Mouse (Mus musculus) MEL (cell line): ENCODE measurements at regions not wholly inside any gene's neighbourhood (a gene's known extent, or its start where the extent isn't known, plus 50 kb on each side); places are given as distances from the start of the nearest gene placed in this dataset.

ENCODE experiments used
- DNase-seq: peaks from one replicate; pipeline ENCODE4 v3.0.0; 2011; ENCODE audit warnings: low read depth, low spot score
- H3K27ac ChIP-seq: 2 replicates; pipeline ENCODE4 v1.5.1; 2012; ENCODE audit warnings: low read depth, mild to moderate bottlenecking, control low read depth, low read length, moderate library complexity; ENCODE audit not compliant: control insufficient read depth
- H3K27me3 ChIP-seq, 2 experiments: fragments of 150-350 bp in 1 of 2; sonication (generic) in 1 of 2; 2 replicates each; pipeline ENCODE4 v1.6.1; 2012; ENCODE audit warnings: low read length in 2 of 2, mild to moderate bottlenecking in 2 of 2, improper control_type of control experiment in 1 of 2, moderate library complexity in 1 of 2; ENCODE audit not compliant: insufficient read depth in 2 of 2, control insufficient read depth in 1 of 2
- H3K36me3 ChIP-seq, 2 experiments: 2 replicates each; pipeline ENCODE4 v1.6.1; 2012 to 2014; ENCODE audit warnings: low read length in 2 of 2, improper control_type of control experiment in 1 of 2, inconsistent platforms in 1 of 2, mild to moderate bottlenecking in 1 of 2; ENCODE audit not compliant: insufficient read depth in 2 of 2, control insufficient read depth in 1 of 2
- H3K4me1 ChIP-seq, 2 experiments: fragments of 150-350 bp in 1 of 2; sonication (generic) in 1 of 2; 2 replicates each; pipeline ENCODE4 v1.6.1; 2012; ENCODE audit warnings: low read length in 2 of 2, improper control_type of control experiment in 1 of 2, mild to moderate bottlenecking in 1 of 2; ENCODE audit not compliant: insufficient read depth in 2 of 2, control insufficient read depth in 1 of 2
- H3K4me3 ChIP-seq, 2 experiments: fragments of 150-350 bp in 1 of 2; sonication (generic) in 1 of 2; 2 replicates each; pipeline ENCODE4 v1.5.1; 2012; ENCODE audit warnings: low read depth in 2 of 2, low read length in 2 of 2, mild to moderate bottlenecking in 2 of 2, moderate library complexity in 2 of 2, control low read depth in 1 of 2, improper control_type of control experiment in 1 of 2; ENCODE audit not compliant: control insufficient read depth in 1 of 2, insufficient read depth in 1 of 2
- H3K79me2 ChIP-seq: 2 replicates; pipeline ENCODE4 v1.6.1; 2012; ENCODE audit warnings: mild to moderate bottlenecking, low read length, moderate library complexity; ENCODE audit not compliant: control insufficient read depth, poor library complexity, insufficient read depth
- H3K9ac ChIP-seq: 2 replicates; pipeline ENCODE4 v1.6.1; 2012; ENCODE audit warnings: low read depth, mild to moderate bottlenecking, control low read depth, low read length, moderate library complexity; ENCODE audit not compliant: control insufficient read depth, poor library complexity, severe bottlenecking
- H3K9me3 ChIP-seq: fragments of 150-350 bp; sonication (generic); replicated peaks from 2 replicates; pipeline ENCODE4 v1.6.1; 2012; ENCODE audit warnings: mild to moderate bottlenecking, low read length, improper control_type of control experiment, moderate library complexity; ENCODE audit not compliant: insufficient read depth
- CTCF ChIP-seq, 3 experiments: IDR thresholded peaks in 2 of 3; conservative IDR thresholded peaks in 1 of 3; 2 replicates each; pipeline ENCODE4 v1.5.1; 2011 to 2012; ENCODE audit warnings: low read length in 3 of 3, low read depth in 2 of 3, mild to moderate bottlenecking in 2 of 3, improper control_type of control experiment in 1 of 3, inconsistent platforms in 1 of 3, mixed read lengths in 1 of 3, moderate library complexity in 1 of 3; ENCODE audit not compliant: control insufficient read depth in 1 of 3, insufficient read depth in 1 of 3, poor library complexity in 1 of 3, severe bottlenecking in 1 of 3
- EP300 ChIP-seq, 2 experiments: IDR thresholded peaks; 2 replicates each; pipeline ENCODE4 v1.6.1; 2011; ENCODE audit warnings: improper control_type of control experiment in 2 of 2, low read length in 2 of 2, low read depth in 1 of 2, mild to moderate bottlenecking in 1 of 2
- HCFC1 ChIP-seq: IDR thresholded peaks from 2 replicates; pipeline ENCODE4 v1.6.1; 2012; ENCODE audit warnings: low read depth, mild to moderate bottlenecking, inconsistent platforms, low read length, improper control_type of control experiment, moderate library complexity
- MAFK ChIP-seq: IDR thresholded peaks from 2 replicates; pipeline ENCODE4 v1.6.1; 2011; ENCODE audit warnings: low read depth, mild to moderate bottlenecking, low read length, improper control_type of control experiment, borderline replicate concordance
- MAX ChIP-seq: IDR thresholded peaks from 2 replicates; pipeline ENCODE4 v1.6.1; 2011; ENCODE audit warnings: low read length, improper control_type of control experiment
- MYB ChIP-seq: IDR thresholded peaks from 2 replicates; pipeline ENCODE4 v1.6.1; 2011; ENCODE audit warnings: mild to moderate bottlenecking, low read depth, low read length, improper control_type of control experiment
- NELFE ChIP-seq: IDR thresholded peaks from 2 replicates; pipeline ENCODE4 v1.6.1; 2011; ENCODE audit warnings: low read depth, low read length, improper control_type of control experiment
- NRF1 ChIP-seq: IDR thresholded peaks from 2 replicates; pipeline ENCODE4 v1.6.1; 2014; ENCODE audit warnings: low read depth, mild to moderate bottlenecking, inconsistent platforms, low read length, improper control_type of control experiment, moderate library complexity; ENCODE audit not compliant: poor library complexity, insufficient read depth, severe bottlenecking
- POLR2A ChIP-seq, 2 experiments: IDR thresholded peaks; 2 replicates each; pipeline ENCODE4 v1.6.1; 2011 to 2012; ENCODE audit warnings: low read length in 2 of 2, mild to moderate bottlenecking in 2 of 2, control low read depth in 1 of 2, improper control_type of control experiment in 1 of 2, low read depth in 1 of 2, moderate library complexity in 1 of 2; ENCODE audit not compliant: control insufficient read depth in 1 of 2, insufficient read depth in 1 of 2, poor library complexity in 1 of 2
- SIN3A ChIP-seq: IDR thresholded peaks from 2 replicates; pipeline ENCODE4 v1.6.1; 2012; ENCODE audit warnings: low read length, improper control_type of control experiment, inconsistent platforms
- SMC3 ChIP-seq: IDR thresholded peaks from 2 replicates; pipeline ENCODE4 v1.6.1; 2011; ENCODE audit warnings: low read depth, low read length, improper control_type of control experiment
- TBP ChIP-seq: IDR thresholded peaks from 2 replicates; pipeline ENCODE4 v1.8.0; 2011; ENCODE audit warnings: low read depth, low read length, improper control_type of control experiment
- UBTF ChIP-seq: IDR thresholded peaks from 2 replicates; pipeline ENCODE4 v1.6.1; 2012; ENCODE audit warnings: low read depth, mild to moderate bottlenecking, inconsistent platforms, low read length, improper control_type of control experiment, moderate library complexity, borderline replicate concordance; ENCODE audit not compliant: insufficient read depth
- USF1 ChIP-seq: IDR thresholded peaks from 2 replicates; pipeline ENCODE4 v1.6.1; 2014; ENCODE audit warnings: low read depth, mild to moderate bottlenecking, inconsistent platforms, low read length, improper control_type of control experiment, moderate library complexity
- USF2 ChIP-seq, 2 experiments: IDR thresholded peaks; 2 replicates each; pipeline ENCODE4 v1.6.1; 2011 to 2012; ENCODE audit warnings: improper control_type of control experiment in 2 of 2, low read length in 2 of 2, borderline replicate concordance in 1 of 2, inconsistent platforms in 1 of 2, low read depth in 1 of 2, mild to moderate bottlenecking in 1 of 2; ENCODE audit not compliant: insufficient read depth in 1 of 2

DNA sequence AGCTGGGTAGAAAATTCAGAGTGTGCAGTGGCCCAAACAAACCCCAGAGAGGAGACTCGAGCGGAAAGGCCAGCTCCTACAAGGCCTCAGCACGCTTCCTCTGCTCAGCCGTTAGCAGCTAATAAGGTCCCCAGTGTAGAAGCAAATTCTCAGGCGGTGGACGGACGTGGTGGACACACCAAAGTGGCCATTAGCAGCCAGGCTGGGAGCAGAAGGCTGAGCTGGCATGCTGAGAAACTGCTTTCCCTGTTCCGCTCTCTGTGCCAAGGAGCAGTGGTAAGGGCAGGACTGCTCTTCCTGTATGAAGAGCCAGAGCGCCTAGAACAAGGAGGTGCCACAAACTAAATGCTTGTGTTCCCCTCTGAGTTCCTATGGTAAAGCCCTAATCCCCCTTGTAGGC is 282.1 kb upstream of the Id2 start:
- H3K27me3 ChIP-seq: no peaks in the 10 kb centered on the region
- H3K9ac ChIP-seq: no peak overlapping the region
- H3K4me1 ChIP-seq: no peaks in the 10 kb centered on the region
- no peaks in the 10 kb centered on the region for H3K36me3 ChIP-seq
- no peak for DNase-seq
- no peak overlapping the region for H3K27ac ChIP-seq
- H3K4me3 ChIP-seq: no peak overlapping the region
- TF ChIP-seq TBP: no peak
- no peaks in the 10 kb centered on the region for H3K79me2 ChIP-seq
- H3K9me3 ChIP-seq: no peaks in the 10 kb centered on the region

DNA sequence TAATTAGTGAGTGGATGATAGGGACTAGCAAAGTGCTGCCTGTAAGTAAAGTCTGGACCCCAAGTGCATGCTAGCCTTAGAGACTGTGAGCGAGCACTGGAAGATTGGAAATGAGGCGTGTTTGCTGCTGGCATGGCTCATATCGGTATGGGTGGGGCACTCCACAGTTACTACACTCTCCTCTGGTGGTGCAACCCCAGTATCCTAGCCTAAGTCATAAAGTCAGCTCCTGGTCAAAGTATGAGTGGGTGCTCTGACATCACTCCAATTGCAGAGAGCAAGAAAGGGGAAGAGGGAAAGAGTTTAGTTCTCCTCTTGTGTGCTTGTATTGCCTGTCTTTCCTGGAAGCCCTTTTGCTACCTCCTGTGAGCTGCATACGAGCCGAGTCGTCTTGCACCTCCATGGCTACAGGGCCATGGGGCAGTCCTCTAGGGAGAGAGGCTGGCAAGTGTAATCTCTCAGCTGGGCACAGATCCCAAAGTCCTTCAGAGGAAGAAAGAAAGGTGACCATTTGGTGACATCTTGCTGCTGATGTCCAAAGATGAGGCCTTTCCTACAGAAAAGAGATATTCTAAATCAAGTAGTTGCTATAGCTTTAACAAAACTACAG is 281.2 kb upstream of the Id2 start:
- no peak overlapping the region for H3K4me3 ChIP-seq
- no peaks in the 10 kb centered on the region for H3K27me3 ChIP-seq
- H3K4me1 ChIP-seq: no peaks in the 10 kb centered on the region
- H3K9ac ChIP-seq: no peak overlapping the region
- H3K79me2 ChIP-seq: no peaks in the 10 kb centered on the region
- H3K36me3 ChIP-seq: no peaks in the 10 kb centered on the region
- no peak for DNase-seq
- H3K27ac ChIP-seq: no peak overlapping the region
- H3K9me3 ChIP-seq: no peaks in the 10 kb centered on the region
- TF ChIP-seq MAFK (no peak), CTCF (IDR thresholded peaks at IDR 0.05 in 2 of 3, conservative IDR thresholded peaks at IDR 0.05 in 1 of 3; ENCODE audit: control insufficient read depth in 1 of 3, insufficient read depth in 1 of 3, low read depth in 2 of 3, low read length in 3 of 3, poor library complexity in 1 of 3, severe bottlenecking in 1 of 3) (no peak), NELFE (no peak), SMC3 (no peak), UBTF (no peak), USF2 (IDR thresholded peaks at IDR 0.05; ENCODE audit: borderline replicate concordance in 1 of 2, insufficient read depth in 1 of 2, low read depth in 1 of 2, low read length in 2 of 2) (no peak), SIN3A (no peak), HCFC1 (no peak), USF1 (no peak), NRF1 (no peak), MAX (no peak), POLR2A (IDR thresholded peaks at IDR 0.05; ENCODE audit: control insufficient read depth in 1 of 2, insufficient read depth in 1 of 2, low read depth in 1 of 2, low read length in 2 of 2, poor library complexity in 1 of 2) (no peak)

DNA sequence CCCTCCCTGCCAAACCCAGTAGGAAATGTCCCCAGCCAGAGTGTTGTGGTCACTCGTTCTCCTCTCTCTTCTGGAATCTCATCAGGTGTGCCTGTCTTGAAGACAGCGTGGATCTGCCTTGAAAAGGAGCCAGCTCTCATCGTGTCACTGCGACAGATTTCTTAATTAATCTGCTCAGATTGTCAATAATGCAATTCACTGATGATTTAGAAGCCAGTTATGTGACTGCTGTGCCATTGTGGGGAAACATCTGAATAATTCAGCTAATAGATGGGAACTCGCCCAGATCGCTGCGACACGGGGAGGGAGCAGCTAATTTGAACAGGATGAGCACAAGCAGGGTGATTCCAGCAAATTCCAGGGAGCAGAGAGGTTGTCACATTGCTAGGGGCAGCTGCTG is 279.5 kb upstream of the Id2 start:
- Histone ChIP-seq H3K4me3 (no peak overlapping the region), H3K9me3 (no peaks in the 10 kb centered on the region), H3K36me3 (no peaks in the 10 kb centered on the region), H3K27me3 (no peaks in the 10 kb centered on the region), H3K79me2 (no peaks in the 10 kb centered on the region)
- DNase-seq: no peak
- no peak for TF ChIP-seq HCFC1
- no peak for TF ChIP-seq MYB
- TF ChIP-seq USF1: no peak
- TF ChIP-seq SMC3: no peak
- no peak for TF ChIP-seq EP300 (IDR thresholded peaks at IDR 0.05; ENCODE audit: low read depth in 1 of 2, low read length in 2 of 2)
- TF ChIP-seq, all 39 proteins: peak for 0
- Histone ChIP-seq H3K4me1 (no peaks in the 10 kb centered on the region), H3K9ac (no peak overlapping the region), H3K27ac (no peak overlapping the region)
